Mouse (Mus musculus) ES-E14 (cell line): ENCODE results near the gene Eml3. TPM values are rescaled to one million over a fixed set of nuclear protein-coding genes. Genes with fewer than 3 reads are reported as not detected.

ENCODE experiments used
- DNase-seq: peaks from one replicate; pipeline ENCODE4 v3.0.0-alpha.2; 2013; ENCODE audit warnings: low read depth, low spot score
- H3K27ac ChIP-seq: 2 replicates; pipeline ENCODE4 v1.5.1; 2012; ENCODE audit warnings: low read depth, mild to moderate bottlenecking, low read length, moderate library complexity, mixed read lengths; ENCODE audit not compliant: poor library complexity, insufficient read depth, severe bottlenecking
- H3K36me3 ChIP-seq: 2 replicates; pipeline ENCODE4 v1.6.1; 2012; ENCODE audit warnings: mild to moderate bottlenecking, low read length, moderate library complexity, mixed read lengths; ENCODE audit not compliant: control insufficient read depth, poor library complexity, insufficient read depth, severe bottlenecking
- H3K4me1 ChIP-seq, 2 experiments: fragments of 150-350 bp in 1 of 2; sonication (generic) in 1 of 2; 2 replicates each; pipeline ENCODE4 v1.6.1; 2012; ENCODE audit warnings: low read length in 2 of 2, mild to moderate bottlenecking in 1 of 2, mixed read lengths in 1 of 2; ENCODE audit not compliant: control insufficient read depth in 2 of 2, insufficient read depth in 2 of 2, poor library complexity in 1 of 2
- H3K4me3 ChIP-seq, 2 experiments: fragments of 150-350 bp in 1 of 2; sonication (generic) in 1 of 2; 2 replicates each; pipeline ENCODE4 v1.5.1; 2012; ENCODE audit warnings: low read length in 2 of 2, low read depth in 1 of 2, mild to moderate bottlenecking in 1 of 2, mixed read lengths in 1 of 2; ENCODE audit not compliant: insufficient read depth in 1 of 2, poor library complexity in 1 of 2, severe bottlenecking in 1 of 2
- H3K9ac ChIP-seq: 2 replicates; pipeline ENCODE4 v1.6.1; 2012; ENCODE audit warnings: low read depth, mild to moderate bottlenecking, low read length, mixed read lengths; ENCODE audit not compliant: poor library complexity, insufficient read depth, severe bottlenecking
- H3K9me3 ChIP-seq: fragments of 150-350 bp; sonication (generic); 2 replicates; pipeline ENCODE4 v1.6.1; 2012; ENCODE audit warnings: low read depth, mild to moderate bottlenecking, low read length; ENCODE audit not compliant: control insufficient read depth, insufficient read depth
- CHD2 ChIP-seq: IDR thresholded peaks from 2 replicates; pipeline ENCODE4 v1.6.1; 2014; ENCODE audit warnings: mild to moderate bottlenecking, low read depth, low read length, inconsistent platforms
- HCFC1 ChIP-seq: IDR thresholded peaks from 2 replicates; pipeline ENCODE4 v1.6.1; 2012; ENCODE audit warnings: low read length, inconsistent platforms, borderline replicate concordance; ENCODE audit not compliant: insufficient read depth
- MAFK ChIP-seq: IDR thresholded peaks from 2 replicates; pipeline ENCODE4 v1.6.1; 2014; ENCODE audit warnings: mild to moderate bottlenecking, low read depth, low read length, inconsistent platforms; ENCODE audit not compliant: insufficient read depth
- ZC3H11A ChIP-seq: IDR thresholded peaks from 2 replicates; pipeline ENCODE4 v1.6.1; 2012; ENCODE audit warnings: low read depth, mild to moderate bottlenecking, inconsistent platforms, low read length, borderline replicate concordance
- ZNF384 ChIP-seq: IDR thresholded peaks from 2 replicates; pipeline ENCODE4 v1.6.1; 2012; ENCODE audit warnings: low read depth, low read length, inconsistent platforms
- in situ Hi-C, 2 experiments: fragments of 600-800 bp; cut with MboI; formaldehyde crosslinking; loops; one replicate each; pipeline ENCODE4 v1.15.1; 2025; ENCODE audit warnings: low sequenced_read_pairs in 2 of 2, inconsistent platforms in 1 of 2; ENCODE audit not compliant: unreplicated experiment in 2 of 2
- total RNA-seq: library from RNA; depleted of rRNA; stranded (reverse); fragments of 300-350 nt; gene quantifications from 2 replicates; pipeline ENCODE4 v1.2.3, GENCODE M21; 2012; rRNA removed

Gene Eml3
- total RNA-seq = 20.6 and 22.2 TPM in 2 replicates

GRCm38 (mm10) chr19:8929224-8930088 lies at the start of gene Eml3, which contains the start of gene Rom1:
TSS of gene Eml3 (plus strand) at chr19:8929552.
TSS of gene Rom1 (minus strand) at chr19:8929356.
- H3K27ac ChIP-seq = no peak within 1 kb of the TSS; the same call in 1 of the 2 replicates
- H3K9me3 ChIP-seq = no peaks in the 10 kb centered on the region
- H3K4me3 ChIP-seq = peak within 1 kb of the TSS; percentile 83 to 85
- peaks cover 0 to 8% of the 10 kb centered on the region in 2 experiments; a peak in 1 of 4 replicates for H3K4me1 ChIP-seq
- H3K9ac ChIP-seq = peak within 1 kb of the TSS; percentile 80
- in situ Hi-C loops = no loop called here
- TF ChIP-seq ZC3H11A = no peak
- peak; percentile 63; the same call in 1 of the 2 replicates for TF ChIP-seq MAFK
- peak; percentile 85 for DNase-seq
- no peaks in the 10 kb centered on the region; the same call in 1 of the 2 replicates for H3K36me3 ChIP-seq

GRCm38 (mm10) chr19:8880311-8881033 lies 48.9 kb upstream of the Eml3 start, which contains the start of gene Uqcc3:
TSS of gene Uqcc3 (minus strand) at chr19:8880923.
- H3K4me3 ChIP-seq = peak within 1 kb of the TSS; percentile 82 to 96
- 0 out of 4 replicates have a peak, but pooled peaks cover 0 to 3% of the 10 kb centered on the region in 2 experiments for H3K4me1 ChIP-seq
- H3K9ac ChIP-seq = peak within 1 kb of the TSS; percentile 85
- no peak for DNase-seq
- no peaks in the 10 kb centered on the region for H3K9me3 ChIP-seq
- in situ Hi-C loops = no loop called here
- TF ChIP-seq ZC3H11A (no peak), CHD2 (no peak), HCFC1 (0 out of 2 replicates have a peak, but pooled peaks have one; percentile 41), MAFK (no peak), ZNF384 (peak; percentile 93)
- peaks cover 2% of the 10 kb centered on the region; the same call in 1 of the 2 replicates for H3K36me3 ChIP-seq
- peak within 1 kb of the TSS; percentile 2 for H3K27ac ChIP-seq

GRCm38 (mm10) chr19:8881034-8881392 lies 48.3 kb upstream of the Eml3 start:
- peak overlapping the region; percentile 69; the same call in 1 of the 2 replicates for H3K9ac ChIP-seq
- no peaks in the 10 kb centered on the region for H3K9me3 ChIP-seq
- in situ Hi-C loops = no loop called here
- H3K4me1 ChIP-seq = 0 out of 4 replicates have a peak, but pooled peaks cover 0 to 3% of the 10 kb centered on the region in 2 experiments
- DNase-seq = no peak
- TF ChIP-seq HCFC1 (no peak), MAFK (no peak), CHD2 (no peak), ZNF384 (no peak), ZC3H11A (no peak)
- no peak overlapping the region; the same call in 1 of the 2 replicates for H3K27ac ChIP-seq
- peak overlapping the region; percentile 82 to 96; a peak in 3 of 4 replicates for H3K4me3 ChIP-seq
- H3K36me3 ChIP-seq = no peaks in the 10 kb centered on the region; the same call in 1 of the 2 replicates

- Histone ChIP-seq H3K4me1 (peaks cover 0 to 3% of the 10 kb centered on the region in 2 experiments; a peak in 1 of 4 replicates), H3K27ac (no peak within 1 kb of the TSS), H3K36me3 (peaks cover 4% of the 10 kb centered on the region), H3K4me3 (no peak within 1 kb of the TSS), H3K9ac (no peak within 1 kb of the TSS), H3K9me3 (no peaks in the 10 kb centered on the region)
- TF ChIP-seq ZNF384 (no peak), HCFC1 (no peak), CHD2 (no peak), ZC3H11A (no peak), MAFK (no peak)
- in situ Hi-C loops = no loop called here
- no peak for DNase-seq
These were observed 45.7 kb upstream of the Eml3 start, which contains the start of the genes Lbhd1 and Gm49403 for GRCm38 (mm10) chr19:8883616-8884015. TSS of gene Lbhd1 (plus strand) at chr19:8883732. TSS of gene Gm49403 (plus strand) at chr19:8883930.
